Mouse (Mus musculus): ENCODE measurements around the gene Bloc1s5.

DNA sequence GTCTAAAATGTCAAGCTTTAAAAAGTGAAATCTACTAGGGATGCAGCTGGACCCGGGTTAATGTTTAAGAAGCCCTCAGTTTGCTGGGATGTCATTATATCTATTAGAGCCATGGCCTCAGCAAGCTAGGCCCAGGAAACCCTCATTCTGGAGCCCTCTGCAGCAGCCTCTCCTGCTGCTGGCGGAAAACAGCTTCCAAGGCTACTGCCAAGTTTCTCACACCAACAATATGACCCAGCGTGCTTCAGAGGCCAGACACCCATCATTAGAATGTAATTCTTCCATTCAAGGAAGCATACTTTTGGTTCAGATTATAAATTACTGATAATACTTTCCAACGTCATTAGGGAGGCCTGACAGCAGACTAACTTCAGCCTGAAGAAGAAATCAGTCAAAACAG is 18.0 kb downstream of the Bloc1s5 start:
- no peak for TF ChIP-seq POLR2A (IDR thresholded peaks at IDR 0.05; ENCODE audit: borderline replicate concordance, insufficient read depth, low read length)
- no peak for TF ChIP-seq CTCF (IDR thresholded peaks at IDR 0.05; ENCODE audit: borderline replicate concordance, insufficient read depth, low read depth, low read length)
